Mouse (Mus musculus): ENCODE measurements around the gene Matn3. TPM values are rescaled to one million over a fixed set of nuclear protein-coding genes. Genes with fewer than 3 reads are reported as not detected.

The Matn3 gene
- total RNA-seq, 2 experiments from 2014 or later = 0.21 to 0.39 TPM

- no peak for DNase-seq (ENCODE audit: low spot score in 2 of 2)
These were observed 72.7 kb downstream of the Matn3 start for GRCm38 (mm10) chr12:9020431-9020830.

DNA sequence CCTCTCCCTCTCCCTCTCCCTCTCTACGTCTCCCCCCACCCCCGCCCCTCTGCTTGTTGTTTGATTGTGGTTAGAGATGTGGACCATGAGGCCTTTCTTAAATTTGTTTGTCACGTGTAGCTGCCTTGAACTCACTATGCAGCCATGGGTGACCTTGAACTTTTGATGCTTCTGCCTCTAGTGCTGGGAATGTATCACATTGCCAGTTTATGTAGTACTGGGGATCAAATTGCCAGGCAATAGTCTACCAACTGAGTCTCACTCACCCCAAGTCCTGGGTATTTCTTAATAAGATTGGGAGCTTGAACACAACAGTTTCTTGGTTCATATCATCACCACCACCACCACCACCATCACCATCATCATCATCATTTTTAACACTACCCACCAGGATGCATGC, 73.3 kb downstream of the Matn3 start:
- DNase-seq (ENCODE audit: low spot score in 2 of 2) = no peak

Other genes with a start within 250 kb of the Matn3 start
- gene Sdc1, start 176.6 kb upstream of the Matn3 start, total RNA-seq (2021) = 10 to 100 TPM; 31.8 to 33.1 TPM
- gene Laptm4a, start 26.3 kb upstream of the Matn3 start, total RNA-seq (2021) = 100 to 1,000 TPM; 425 to 463 TPM
- 10 to 100 TPM; 14.6 to 17.2 TPM for gene Wdr35, start 26.0 kb downstream of the Matn3 start, total RNA-seq (2021)
- gene Ttc32, start 82.1 kb downstream of the Matn3 start, total RNA-seq (2021) = 10 to 100 TPM in 1 of 2 experiments, 1 to 10 TPM in 1; 9.6 to 11.7 TPM

Data from gastrocnemius, postnatal 4 days (tissue).